Mouse (Mus musculus) heart, postnatal 0 days (tissue): ENCODE results near the gene Dock4. TPM values are rescaled to one million over a fixed set of nuclear protein-coding genes. Genes with fewer than 3 reads are reported as not detected.
A peak's percentile ranks its signal among the peaks of the same experiment; 100 is the strongest.

Experiments used
- ATAC-seq: fragments of 200-750 bp; cut with Nextera tagmentation; 2 replicates; pipeline ENCODE4 v1.8.0; 2017; ENCODE audit warnings: low read depth, moderate number of reproducible peaks, moderate library complexity; ENCODE audit not compliant: insufficient read depth
- DNase-seq: peaks from one replicate; pipeline ENCODE4 v3.0.0-alpha.2; 2016; ENCODE audit warnings: low spot score
- H3K27ac ChIP-seq: fragments of 300-500 bp; sonication (generic); 2 replicates; pipeline ENCODE4 v1.5.1; 2014; ENCODE audit warnings: low read depth, mild to moderate bottlenecking
- H3K27me3 ChIP-seq: fragments of 300-500 bp; sonication (generic); 2 replicates; pipeline ENCODE4 v1.6.1; 2014; ENCODE audit warnings: low read length, mixed read lengths; ENCODE audit not compliant: control insufficient read depth, insufficient read depth
- H3K36me3 ChIP-seq: fragments of 300-500 bp; sonication (generic); replicated peaks from 2 replicates; pipeline ENCODE4 v1.6.1; 2014; ENCODE audit warnings: low read length, mixed read lengths; ENCODE audit not compliant: control insufficient read depth, insufficient read depth
- H3K4me1 ChIP-seq: fragments of 300-500 bp; sonication (generic); 2 replicates; pipeline ENCODE4 v1.6.1; 2014; ENCODE audit warnings: antibody characterized with exemption; ENCODE audit not compliant: control insufficient read depth, insufficient read depth
- H3K4me2 ChIP-seq: fragments of 300-500 bp; sonication (generic); 2 replicates; pipeline ENCODE4 v1.6.1; 2014; ENCODE audit warnings: low read depth, mild to moderate bottlenecking, low read length, moderate library complexity
- H3K4me3 ChIP-seq: fragments of 300-500 bp; sonication (generic); 2 replicates; pipeline ENCODE4 v1.5.1; 2014; ENCODE audit warnings: low read depth, low read length
- H3K9ac ChIP-seq: fragments of 300-500 bp; sonication (generic); replicated peaks from 2 replicates; pipeline ENCODE4 v1.6.1; 2014; ENCODE audit warnings: low read depth, low read length, mixed read lengths
- H3K9me3 ChIP-seq: fragments of 300-500 bp; sonication (generic); replicated peaks from 2 replicates; pipeline ENCODE4 v1.6.1; 2016; ENCODE audit warnings: low read length; ENCODE audit not compliant: control insufficient read depth
- CTCF ChIP-seq: IDR thresholded peaks from 2 replicates; pipeline ENCODE4 v1.5.1; 2016; ENCODE audit warnings: antibody characterized with exemption, control low read depth, low read depth
- EP300 ChIP-seq: IDR thresholded peaks from 2 replicates; pipeline ENCODE4 v1.6.1; 2016; ENCODE audit warnings: antibody characterized with exemption, low read depth
- WGBS: fragments of 180-500 bp; shearing (Covaris S2); extraction: QIAGEN DNeasy Blood & Tissue Kit; methylation state at CpG from one replicate; pipeline ENCODE4 v1.1.7; 2014; 5-methylcytosine and 5-hydroxymethylcytosine counted together
- polyA plus RNA-seq: library from polyadenylated mRNA; unstranded; fragments of >200 nt; fragmentation: Nextera tagmentation; extraction: Ambion mirVana; gene quantifications from 2 replicates; pipeline ENCODE4 v1.2.1, GENCODE M21; 2015
- total RNA-seq: library from RNA; depleted of rRNA; stranded (reverse); fragments of >200 nt; gene quantifications from 2 replicates; pipeline ENCODE4 v1.2.3, GENCODE M21; 2014; ENCODE audit warnings: low replicate concordance

The Dock4 gene
- total and polyA plus RNA-seq, 2 experiments from 2014 or later: 4.2 to 9.2 TPM

DNA sequence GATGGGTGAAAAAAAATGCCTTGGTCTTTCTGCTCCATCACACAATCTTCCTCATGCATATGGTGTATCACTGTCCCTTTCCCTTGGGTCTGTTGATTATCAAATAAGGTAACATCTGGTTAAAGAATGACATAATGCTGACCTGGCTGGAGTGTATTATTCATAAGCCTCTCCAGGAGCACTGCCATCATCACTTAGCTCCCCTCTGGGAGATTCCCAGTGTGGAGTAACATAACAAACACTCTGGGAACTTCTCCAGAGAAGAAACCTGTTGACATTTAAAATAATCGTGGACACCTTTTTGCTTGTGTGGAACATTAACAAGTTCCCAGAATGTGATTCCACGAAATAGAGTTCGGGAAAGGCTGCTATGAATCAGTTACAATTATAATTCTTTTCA, 128.3 kb downstream of the Dock4 start:
- no peak for ATAC-seq
- WGBS: 44% methylated on average over 3 of the region's 3 CpGs

GRCm38 (mm10) chr12:40576749-40577148, 131.0 kb downstream of the Dock4 start:
- H3K27me3 ChIP-seq: no peaks in the 10 kb centered on the region
- H3K4me2 ChIP-seq: no peak overlapping the region
- no peak overlapping the region for H3K9ac ChIP-seq
- DNase-seq (no peak), ATAC-seq (no peak)
- WGBS: 93% methylated on average over 2 of the region's 2 CpGs
- peaks cover 4% of the 10 kb centered on the region; the same call in 1 of the 2 replicates for H3K4me1 ChIP-seq
- no peaks in the 10 kb centered on the region for H3K36me3 ChIP-seq
- no peaks in the 10 kb centered on the region for H3K9me3 ChIP-seq
- no peak overlapping the region for H3K4me3 ChIP-seq
- H3K27ac ChIP-seq: no peak overlapping the region
- TF ChIP-seq EP300 (no peak), CTCF (no peak)

More for the DNA sequence above, 128.3 kb downstream of the Dock4 start:
- Histone ChIP-seq H3K4me3 (no peak overlapping the region), H3K27ac (no peak overlapping the region), H3K9ac (no peak overlapping the region), H3K27me3 (no peaks in the 10 kb centered on the region), H3K4me2 (no peak overlapping the region), H3K4me1 (peaks cover 15% of the 10 kb centered on the region), H3K36me3 (no peaks in the 10 kb centered on the region), H3K9me3 (no peaks in the 10 kb centered on the region)
- DNase-seq: no peak
- no peak for TF ChIP-seq CTCF
- TF ChIP-seq EP300: no peak

GRCm38 (mm10) chr12:40580351-40580750, 134.6 kb downstream of the Dock4 start:
- 17% methylated on average over 2 of the region's 2 CpGs for WGBS
- Histone ChIP-seq H3K27ac (no peak overlapping the region), H3K36me3 (no peaks in the 10 kb centered on the region), H3K4me1 (peaks cover 11% of the 10 kb centered on the region; the same call in 1 of the 2 replicates), H3K4me3 (no peak overlapping the region), H3K9me3 (no peaks in the 10 kb centered on the region), H3K9ac (no peak overlapping the region), H3K27me3 (no peaks in the 10 kb centered on the region), H3K4me2 (no peak overlapping the region)
- TF ChIP-seq EP300 (no peak), CTCF (no peak)
- DNase-seq (no peak), ATAC-seq (no peak)

GRCm38 (mm10) chr12:40581037-40581436, 135.3 kb downstream of the Dock4 start:
- no peak overlapping the region for H3K9ac ChIP-seq
- ATAC-seq: no peak
- peaks cover 11% of the 10 kb centered on the region; the same call in 1 of the 2 replicates for H3K4me1 ChIP-seq
- DNase-seq: no peak
- 65% methylated on average over 3 of the region's 3 CpGs for WGBS
- H3K4me3 ChIP-seq: no peak overlapping the region
- H3K4me2 ChIP-seq: no peak overlapping the region
- TF ChIP-seq EP300 (no peak), CTCF (no peak)
- H3K27ac ChIP-seq: no peak overlapping the region
- no peaks in the 10 kb centered on the region for H3K27me3 ChIP-seq
- no peaks in the 10 kb centered on the region for H3K36me3 ChIP-seq
- no peaks in the 10 kb centered on the region for H3K9me3 ChIP-seq

- H3K4me1 ChIP-seq: peaks cover 11% of the 10 kb centered on the region; the same call in 1 of the 2 replicates
- no peak for TF ChIP-seq CTCF
- TF ChIP-seq EP300: no peak
Observed at GRCm38 (mm10) chr12:40582059-40582458, 136.3 kb downstream of the Dock4 start.

GRCm38 (mm10) chr12:40584526-40585289, 139.0 kb downstream of the Dock4 start:
- DNase-seq (no peak), ATAC-seq (no peak)
- Histone ChIP-seq H3K9ac (no peak overlapping the region), H3K27me3 (no peaks in the 10 kb centered on the region), H3K4me3 (no peak overlapping the region), H3K36me3 (no peaks in the 10 kb centered on the region), H3K4me1 (peaks cover 12% of the 10 kb centered on the region; the same call in 1 of the 2 replicates), H3K9me3 (no peaks in the 10 kb centered on the region), H3K4me2 (no peak overlapping the region), H3K27ac (peak overlapping the region; percentile 43; the same call in 1 of the 2 replicates)
- WGBS: 59% methylated on average over 7 of the region's 7 CpGs
- TF ChIP-seq EP300: no peak
- no peak for TF ChIP-seq CTCF

More at GRCm38 (mm10) chr12:40582059-40582458, 136.3 kb downstream of the Dock4 start:
- Histone ChIP-seq H3K27me3 (no peaks in the 10 kb centered on the region), H3K9me3 (no peaks in the 10 kb centered on the region), H3K9ac (no peak overlapping the region), H3K4me2 (no peak overlapping the region), H3K27ac (no peak overlapping the region), H3K36me3 (no peaks in the 10 kb centered on the region), H3K4me3 (no peak overlapping the region)
- ATAC-seq: no peak
- no peak for DNase-seq
- WGBS: 88% methylated on average over 5 of the region's 5 CpGs
